Mouse (Mus musculus) 3T3-L1 (cell line): ENCODE measurements around the gene Hoxc4.

Source experiments
- DNase-seq: peaks from one replicate; pipeline ENCODE4 v3.0.0-alpha.2; 2015; ENCODE audit warnings: low read depth, low spot score

Hoxc4 gene

GRCm38 (mm10) chr15:103011928-103012486 is 6.7 kb upstream of the Hoxc4 start:
- DNase-seq = no peak

GRCm38 (mm10) chr15:103013238-103013984 is 5.3 kb upstream of the Hoxc4 start:
- DNase-seq = peak; percentile 71

GRCm38 (mm10) chr15:103014166-103015008 is 4.3 kb upstream of the Hoxc4 start:
- DNase-seq = no peak

GRCm38 (mm10) chr15:103015009-103015399 is 3.7 kb upstream of the Hoxc4 start:
- DNase-seq = no peak

- no peak for DNase-seq
Measured at GRCm38 (mm10) chr15:103015406-103016166, 3.1 kb upstream of the Hoxc4 start.

- DNase-seq = no peak
Measured at GRCm38 (mm10) chr15:103020899-103021418, 2.2 kb downstream of the Hoxc4 start.

- DNase-seq = no peak
Measured at GRCm38 (mm10) chr15:103021544-103021943, 2.8 kb downstream of the Hoxc4 start.

GRCm38 (mm10) chr15:103024131-103024530 is 5.4 kb downstream of the Hoxc4 start:
- DNase-seq = no peak

GRCm38 (mm10) chr15:103027266-103028235 is 8.8 kb downstream of the Hoxc4 start:
- DNase-seq = no peak

- DNase-seq = no peak
Measured at GRCm38 (mm10) chr15:103028916-103029512, 10.3 kb downstream of the Hoxc4 start.

- DNase-seq = no peak
Measured at GRCm38 (mm10) chr15:103030142-103030541, 11.4 kb downstream of the Hoxc4 start.

GRCm38 (mm10) chr15:103032167-103032566 is 13.4 kb downstream of the Hoxc4 start:
- DNase-seq = no peak

GRCm38 (mm10) chr15:103032646-103033575 is 14.2 kb downstream of the Hoxc4 start:
- DNase-seq = no peak

GRCm38 (mm10) chr15:103034043-103034806 is 15.5 kb downstream of the Hoxc4 start:
- DNase-seq = no peak

- DNase-seq = no peak
Measured at GRCm38 (mm10) chr15:103034807-103035547, 16.2 kb downstream of the Hoxc4 start.

- no peak for DNase-seq
Measured at GRCm38 (mm10) chr15:103035548-103035881, 16.8 kb downstream of the Hoxc4 start.

GRCm38 (mm10) chr15:103037579-103037978 is 18.8 kb downstream of the Hoxc4 start:
- DNase-seq = no peak
